Mouse (Mus musculus): ENCODE data around the gene A630095N17Rik.

GRCm38 (mm10) chr1:75253849-75254624 is 22.1 kb upstream of the A630095N17Rik start:
- TF ChIP-seq POLR2A (IDR thresholded peaks at IDR 0.05; ENCODE audit: borderline replicate concordance, extremely low read depth, low read depth, low read length) (no peak), CTCF (IDR thresholded peaks at IDR 0.05; ENCODE audit: insufficient read depth, low read length) (peak; percentile 78)

All from lung, adult 2 months (tissue).